Mouse (Mus musculus) lung, postnatal 0 days (tissue): ENCODE results near the gene Aco1. TPM values are rescaled to one million over a fixed set of nuclear protein-coding genes. Genes with fewer than 3 reads are reported as not detected.

Experiments used
- ATAC-seq: fragments of 200-750 bp; cut with Nextera tagmentation; 2 replicates; pipeline ENCODE4 v1.8.0; 2017; ENCODE audit warnings: moderate library complexity
- DNase-seq: peaks from one replicate; pipeline ENCODE4 v3.0.0-alpha.2; 2016; ENCODE audit warnings: low spot score
- H3K27ac ChIP-seq: fragments of 300-500 bp; sonication (generic); 2 replicates; pipeline ENCODE4 v1.5.1; 2014; ENCODE audit warnings: antibody characterized with exemption, mild to moderate bottlenecking, low read length, mixed read lengths
- H3K27me3 ChIP-seq: fragments of 300-500 bp; sonication (generic); replicated peaks from 2 replicates; pipeline ENCODE4 v1.6.1; 2014; ENCODE audit warnings: low read length, mixed read lengths; ENCODE audit not compliant: insufficient read depth
- H3K36me3 ChIP-seq: fragments of 300-500 bp; sonication (generic); 2 replicates; pipeline ENCODE4 v1.6.1; 2014; ENCODE audit warnings: low read length, mixed read lengths; ENCODE audit not compliant: insufficient read depth
- H3K4me1 ChIP-seq: fragments of 300-500 bp; sonication (generic); 2 replicates; pipeline ENCODE4 v1.6.1; 2014; ENCODE audit warnings: antibody characterized with exemption, low read depth, low read length, mixed read lengths; ENCODE audit not compliant: insufficient read depth
- H3K4me2 ChIP-seq: fragments of 300-500 bp; sonication (generic); replicated peaks from 2 replicates; pipeline ENCODE4 v1.6.1; 2014; ENCODE audit warnings: low read depth, mild to moderate bottlenecking, low read length, moderate library complexity, mixed read lengths
- H3K4me3 ChIP-seq: fragments of 300-500 bp; sonication (generic); 2 replicates; pipeline ENCODE4 v1.5.1; 2014; ENCODE audit warnings: low read depth, low read length
- H3K9ac ChIP-seq: fragments of 300-500 bp; sonication (generic); replicated peaks from 2 replicates; pipeline ENCODE4 v1.6.1; 2014; ENCODE audit warnings: low read depth, mild to moderate bottlenecking
- H3K9me3 ChIP-seq: fragments of 300-500 bp; sonication (generic); 2 replicates; pipeline ENCODE4 v1.6.1; 2016; ENCODE audit warnings: low read length, mixed read lengths
- CTCF ChIP-seq: IDR thresholded peaks from 2 replicates; pipeline ENCODE4 v1.5.1; 2016; ENCODE audit warnings: antibody characterized with exemption, mild to moderate bottlenecking
- EP300 ChIP-seq: IDR thresholded peaks from 2 replicates; pipeline ENCODE4 v1.6.1; 2016; ENCODE audit warnings: antibody characterized with exemption, mild to moderate bottlenecking, control low read depth
- WGBS: fragments of 180-500 bp; shearing (Covaris S2); extraction: QIAGEN DNeasy Blood & Tissue Kit; methylation state at CpG from one replicate; pipeline ENCODE4 v1.1.7; 2014; 5-methylcytosine and 5-hydroxymethylcytosine counted together
- polyA plus RNA-seq: library from polyadenylated mRNA; unstranded; fragments of >200 nt; fragmentation: Nextera tagmentation; extraction: Ambion mirVana; gene quantifications from 2 replicates; pipeline ENCODE4 v1.2.1, GENCODE M21; 2015

The Aco1 gene
- polyA plus RNA-seq, 1 experiment from 2014 or later: 38.0 TPM

- H3K4me1 ChIP-seq: no peaks in the 10 kb centered on the region
- DNase-seq (no peak), ATAC-seq (no peak)
- no peak overlapping the region for H3K4me2 ChIP-seq
- H3K27me3 ChIP-seq: no peaks in the 10 kb centered on the region
- no peak overlapping the region for H3K4me3 ChIP-seq
- TF ChIP-seq CTCF: no peak
- TF ChIP-seq EP300: no peak
- no peak overlapping the region for H3K27ac ChIP-seq
- peaks cover 26% of the 10 kb centered on the region for H3K36me3 ChIP-seq
- H3K9ac ChIP-seq: no peak overlapping the region
- H3K9me3 ChIP-seq: no peaks in the 10 kb centered on the region
- 93% methylated on average over 6 of the region's 6 CpGs for WGBS
Measured at GRCm38 (mm10) chr4:40180046-40180445, 37.2 kb downstream of the Aco1 start.

GRCm38 (mm10) chr4:40181681-40182080, 38.8 kb downstream of the Aco1 start:
- DNase-seq: no peak
- H3K36me3 ChIP-seq: peaks cover 34% of the 10 kb centered on the region

DNA sequence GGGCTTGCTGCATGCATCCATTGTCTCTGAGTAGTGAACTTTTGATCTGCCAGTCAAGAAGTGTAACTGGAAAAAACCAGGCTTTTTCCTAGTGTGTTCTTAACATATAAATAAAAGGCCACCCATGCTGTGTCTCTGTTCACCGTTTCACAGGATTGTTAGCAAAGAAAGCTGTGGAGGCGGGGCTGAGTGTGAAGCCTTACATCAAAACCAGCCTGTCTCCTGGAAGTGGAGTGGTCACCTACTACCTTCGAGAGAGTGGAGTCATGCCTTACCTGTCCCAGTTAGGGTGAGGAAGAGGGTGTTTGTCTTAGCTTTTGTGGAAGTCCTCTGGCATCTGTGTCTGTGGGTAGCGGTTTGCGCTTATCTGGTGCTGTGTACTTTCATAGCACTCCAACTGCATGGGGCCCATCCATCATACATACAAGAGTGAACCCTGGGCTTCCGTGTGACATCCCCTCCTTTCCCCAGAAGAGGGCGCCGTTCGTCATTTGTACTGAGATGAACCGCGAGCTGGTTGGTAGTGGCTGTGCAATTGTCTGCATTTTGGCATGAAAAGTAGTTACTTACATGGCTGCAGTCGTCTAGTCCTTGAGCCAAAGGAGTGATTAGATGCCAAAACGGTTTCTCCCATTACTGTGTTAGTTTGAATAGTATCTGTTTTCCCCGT, 39.9 kb downstream of the Aco1 start:
- H3K36me3 ChIP-seq: peaks cover 42% of the 10 kb centered on the region
- H3K27ac ChIP-seq: no peak overlapping the region
- 30% methylated on average over 14 of the region's 14 CpGs for WGBS

More at GRCm38 (mm10) chr4:40181681-40182080, 38.8 kb downstream of the Aco1 start:
- Histone ChIP-seq H3K4me2 (no peak overlapping the region), H3K9me3 (no peaks in the 10 kb centered on the region), H3K27me3 (no peaks in the 10 kb centered on the region), H3K9ac (no peak overlapping the region), H3K27ac (no peak overlapping the region), H3K4me1 (no peaks in the 10 kb centered on the region), H3K4me3 (no peak overlapping the region)
- TF ChIP-seq CTCF: no peak
- TF ChIP-seq EP300: no peak
- no peak for ATAC-seq
- WGBS: 90% methylated on average over 8 of the region's 8 CpGs

GRCm38 (mm10) chr4:40183781-40184180, 40.9 kb downstream of the Aco1 start:
- Histone ChIP-seq H3K9ac (no peak overlapping the region), H3K4me1 (no peaks in the 10 kb centered on the region), H3K27ac (no peak overlapping the region), H3K27me3 (no peaks in the 10 kb centered on the region), H3K9me3 (no peaks in the 10 kb centered on the region), H3K4me3 (no peak overlapping the region), H3K36me3 (peaks cover 41% of the 10 kb centered on the region), H3K4me2 (no peak overlapping the region)
- DNase-seq (no peak), ATAC-seq (no peak)
- WGBS: 95% methylated on average over 6 of the region's 6 CpGs
- no peak for TF ChIP-seq EP300
- TF ChIP-seq CTCF: no peak

More for the DNA sequence above, 39.9 kb downstream of the Aco1 start:
- no peak overlapping the region for H3K9ac ChIP-seq
- H3K9me3 ChIP-seq: no peaks in the 10 kb centered on the region
- H3K4me1 ChIP-seq: no peaks in the 10 kb centered on the region
- H3K4me2 ChIP-seq: no peak overlapping the region
- TF ChIP-seq EP300: no peak
- peak; percentile 87 for TF ChIP-seq CTCF
- H3K27me3 ChIP-seq: no peaks in the 10 kb centered on the region
- ATAC-seq: peak; percentile 75
- peak; percentile 68 for DNase-seq
- no peak overlapping the region for H3K4me3 ChIP-seq

DNA sequence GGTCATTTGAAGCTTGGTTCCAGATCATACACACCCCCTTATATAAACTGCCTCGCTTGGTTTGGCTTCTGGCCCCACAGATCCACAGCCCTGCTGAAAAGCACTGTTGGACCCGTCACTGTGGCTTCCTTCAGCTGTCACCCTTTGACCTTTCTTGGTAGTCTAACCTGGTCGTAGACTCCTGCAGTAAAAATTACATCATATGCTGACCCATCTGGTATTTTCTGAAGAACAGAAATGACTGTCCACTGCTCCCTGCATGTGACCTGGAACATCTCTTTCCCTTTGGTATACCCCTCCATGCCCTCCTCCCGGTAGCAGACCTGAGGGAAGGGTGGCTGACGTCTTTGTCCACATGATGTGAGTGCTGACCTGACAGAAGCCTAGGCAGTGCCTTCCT, 41.6 kb downstream of the Aco1 start:
- TF ChIP-seq EP300 (no peak), CTCF (no peak)
- Histone ChIP-seq H3K27ac (no peak overlapping the region), H3K27me3 (no peaks in the 10 kb centered on the region), H3K9ac (no peak overlapping the region), H3K4me3 (no peak overlapping the region), H3K4me2 (no peak overlapping the region), H3K4me1 (no peaks in the 10 kb centered on the region), H3K9me3 (no peaks in the 10 kb centered on the region), H3K36me3 (peaks cover 47% of the 10 kb centered on the region)
- WGBS: 85% methylated on average over 5 of the region's 5 CpGs
- ATAC-seq (no peak), DNase-seq (no peak)

DNA sequence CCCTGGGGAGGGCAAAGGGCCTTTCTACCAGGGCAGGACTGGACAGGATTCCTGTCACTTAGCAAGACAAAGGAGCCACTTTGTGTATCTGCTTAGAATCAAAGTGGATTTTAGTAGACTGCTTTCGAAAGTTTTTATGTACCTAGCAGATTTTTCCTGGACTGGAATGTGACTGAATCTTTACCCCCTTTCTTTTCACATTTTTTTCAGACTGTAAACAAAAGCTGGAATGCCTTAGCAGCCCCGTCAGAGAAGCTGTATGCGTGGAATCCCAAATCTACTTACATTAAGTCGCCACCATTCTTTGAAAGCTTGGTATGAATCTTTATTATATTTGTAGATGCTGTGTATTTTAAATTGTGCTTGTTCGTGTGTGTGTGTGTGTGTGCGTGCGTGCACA, 45.1 kb downstream of the Aco1 start:
- Histone ChIP-seq H3K27me3 (no peaks in the 10 kb centered on the region), H3K27ac (no peak overlapping the region), H3K9ac (no peak overlapping the region), H3K4me2 (no peak overlapping the region), H3K9me3 (no peaks in the 10 kb centered on the region), H3K4me3 (no peak overlapping the region), H3K4me1 (no peaks in the 10 kb centered on the region), H3K36me3 (peaks cover 47% of the 10 kb centered on the region)
- DNase-seq (no peak), ATAC-seq (peak; percentile 28; the same call in 1 of the 2 replicates)
- WGBS: 68% methylated on average over 7 of the region's 7 CpGs
- TF ChIP-seq EP300 (peak; percentile 61), CTCF (no peak)
